9 mouse cellular contexts compared by ENCODE assay signal in the genomic region with DNA sequence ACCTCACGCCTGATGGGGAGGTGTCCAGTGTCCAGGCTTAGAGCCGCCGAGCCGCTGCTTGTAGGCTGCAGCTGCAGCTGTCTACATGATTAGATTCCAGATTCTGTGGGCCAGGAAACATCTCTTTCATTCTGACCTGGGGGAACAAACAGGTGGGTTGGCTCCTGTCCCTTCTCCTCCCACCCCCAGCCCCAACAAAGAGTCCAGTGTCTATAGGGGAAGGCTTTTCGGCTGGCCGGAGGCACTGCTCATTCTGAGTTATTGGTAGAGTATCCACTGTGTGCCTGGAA. TPM values are rescaled to one million over a fixed set of nuclear protein-coding genes. Genes with fewer than 3 reads are reported as not detected.
DNase-seq lines count a peak whose midpoint lies in the region; ATAC-seq and TF ChIP-seq lines count a peak whose summit lies in the region.
"Had no signal": no experiment of that assay in that cellular context is flagged by ENCODE, and none has a peak within 500 bp of the region (broad histone marks: within the 10 kb centered on the region; RNA-seq: fewer than 3 reads in every experiment).

No protein-coding gene starts in this region.

- H3K9ac ChIP-seq in lung, embryonic 15.5 days, result no peak overlapping the region
- H3K9ac ChIP-seq in forebrain, postnatal 0 days, result no peak overlapping the region
- no peak overlapping the region for H3K9ac ChIP-seq in limb, embryonic 15.5 days
- H3K9ac ChIP-seq in stomach, postnatal 0 days (ENCODE audit: low read length), result no peak overlapping the region

- no peak for ATAC-seq in lung, embryonic 15.5 days (ENCODE audit: borderline replicate concordance, extremely low read depth, low FRiP score, low TSS enrichment)
- ATAC-seq in forebrain, postnatal 0 days, result no peak
- no peak for ATAC-seq in limb, embryonic 15.5 days (ENCODE audit: insufficient number of reproducible peaks, low FRiP score, low TSS enrichment, low read depth)
- no peak for ATAC-seq in stomach, postnatal 0 days (ENCODE audit: low FRiP score, low TSS enrichment)

- peak overlapping the region; percentile 88 for H3K27ac ChIP-seq in lung, embryonic 15.5 days
- H3K27ac ChIP-seq in forebrain, postnatal 0 days (ENCODE audit: low read depth, low read length), result no peak overlapping the region
- peak overlapping the region; percentile 87 for H3K27ac ChIP-seq in limb, embryonic 15.5 days
- 0 out of 2 replicates have a peak overlapping the region, but pooled peaks have one; percentile 40 for H3K27ac ChIP-seq in stomach, postnatal 0 days (replicated peaks)

- no peak for TF ChIP-seq CTCF in forebrain, postnatal 0 days (IDR thresholded peaks at IDR 0.05; ENCODE audit: low read depth)
- TF ChIP-seq CTCF in stomach, postnatal 0 days (IDR thresholded peaks at IDR 0.05; ENCODE audit: low read depth), result no peak

- H3K4me3 ChIP-seq in lung, embryonic 15.5 days, result no peak overlapping the region
- no peak overlapping the region for H3K4me3 ChIP-seq in forebrain, postnatal 0 days (ENCODE audit: low read depth, low read length)
- no peak overlapping the region for H3K4me3 ChIP-seq in limb, embryonic 15.5 days
- H3K4me3 ChIP-seq in stomach, postnatal 0 days (ENCODE audit: low read depth, low read length), result no peak overlapping the region

- H3K36me3 ChIP-seq in lung, embryonic 15.5 days, result no peaks in the 10 kb centered on the region
- no peaks in the 10 kb centered on the region for H3K36me3 ChIP-seq in forebrain, postnatal 0 days (ENCODE audit: insufficient read depth)
- no peaks in the 10 kb centered on the region for H3K36me3 ChIP-seq in limb, embryonic 15.5 days
- no peaks in the 10 kb centered on the region for H3K36me3 ChIP-seq in stomach, postnatal 0 days (ENCODE audit: control insufficient read depth, insufficient read depth, low read length)

- WGBS in lung, embryonic 15.5 days, result 60% methylated on average over 6 of the region's 6 CpGs
- 41% methylated on average over 6 of the region's 6 CpGs for WGBS in forebrain, postnatal 0 days
- 32% methylated on average over 6 of the region's 6 CpGs for WGBS in limb, embryonic 15.5 days
- WGBS in stomach, postnatal 0 days, result 80% methylated on average over 6 of the region's 6 CpGs

- H3K4me1 ChIP-seq in lung, embryonic 15.5 days, result peaks cover 88% of the 10 kb centered on the region
- H3K4me1 ChIP-seq in forebrain, postnatal 0 days (ENCODE audit: insufficient read depth), result peaks cover 31% of the 10 kb centered on the region
- H3K4me1 ChIP-seq in limb, embryonic 15.5 days, result peaks cover 89% of the 10 kb centered on the region
- peaks cover 27% of the 10 kb centered on the region for H3K4me1 ChIP-seq in stomach, postnatal 0 days (replicated peaks; ENCODE audit: control insufficient read depth, insufficient read depth)

- TF ChIP-seq EP300 in stomach, postnatal 0 days (optimal IDR thresholded peaks at IDR 0.05), result no peak

- H3K27me3 ChIP-seq in lung, embryonic 15.5 days, result no peaks in the 10 kb centered on the region
- H3K27me3 ChIP-seq in forebrain, postnatal 0 days (ENCODE audit: insufficient read depth, low read length), result no peaks in the 10 kb centered on the region
- no peaks in the 10 kb centered on the region for H3K27me3 ChIP-seq in limb, embryonic 15.5 days
- H3K27me3 ChIP-seq in stomach, postnatal 0 days (ENCODE audit: control insufficient read depth, insufficient read depth, low read length), result no peaks in the 10 kb centered on the region

- H3K4me2 ChIP-seq in lung, embryonic 15.5 days, result 0 out of 2 replicates have a peak overlapping the region, but pooled peaks have one; percentile 1
- H3K4me2 ChIP-seq in forebrain, postnatal 0 days (ENCODE audit: low read depth), result 0 out of 2 replicates have a peak overlapping the region, but pooled peaks have one; percentile 8
- H3K4me2 ChIP-seq in limb, embryonic 15.5 days, result 0 out of 2 replicates have a peak overlapping the region, but pooled peaks have one; percentile 10
- no peak overlapping the region for H3K4me2 ChIP-seq in stomach, postnatal 0 days (replicated peaks; ENCODE audit: low read depth)

- no peaks in the 10 kb centered on the region for H3K9me3 ChIP-seq in lung, embryonic 15.5 days
- no peaks in the 10 kb centered on the region for H3K9me3 ChIP-seq in forebrain, postnatal 0 days (ENCODE audit: low read length)
- H3K9me3 ChIP-seq in limb, embryonic 15.5 days, result no peaks in the 10 kb centered on the region
- no peaks in the 10 kb centered on the region for H3K9me3 ChIP-seq in stomach, postnatal 0 days (ENCODE audit: control insufficient read depth, low read length)

- no peak for DNase-seq in lung, postnatal 25 days (ENCODE audit: low spot score)
- DNase-seq in forebrain, postnatal 0 days, result no peak
- no peak for DNase-seq in stomach, postnatal 0 days (ENCODE audit: low spot score)
- DNase-seq in adrenal gland, adult 8-10 months, result no peak
- no peak for DNase-seq in thymus, postnatal 4 days
- DNase-seq: lung, adult 2 months; thymus, adult 18-20 months had no signal

RNA-seq across cellular contexts. Expression of a gene that starts 10.7 kb away (rescaled TPM):
- 8.7 and 9.2 TPM in 2 replicates for polyA plus RNA-seq in lung, embryonic 15.5 days (2015; fragmentation: Nextera tagmentation; extraction: Ambion mirVana)
- 19.3 and 26.5 TPM in 2 replicates for total RNA-seq in forebrain, postnatal 0 days (2014; rRNA removed)
- polyA plus RNA-seq in forebrain, postnatal 0 days (2015; fragmentation: Nextera tagmentation; extraction: Ambion mirVana), result 3.9 and 6.5 TPM in 2 replicates
- polyA plus RNA-seq in limb, embryonic 15.5 days (2015; fragmentation: Nextera tagmentation; extraction: Ambion mirVana), result 5.8 and 6.7 TPM in 2 replicates
- polyA plus RNA-seq in stomach, postnatal 0 days (2015; fragmentation: Nextera tagmentation; extraction: Ambion mirVana), result 2.7 and 2.9 TPM in 2 replicates
- 10 to 100 TPM; 16.6 to 24.5 (median 19.5) TPM for total RNA-seq in adrenal gland, adult 8-10 months (2022)
